Mouse (Mus musculus): ENCODE measurements around the gene Cxcr5.

GRCm38 (mm10) chr9:44594901-44595536, 33.3 kb upstream of the Cxcr5 start:
- TF ChIP-seq CTCF (IDR thresholded peaks at IDR 0.05) (no peak), EP300 (IDR thresholded peaks at IDR 0.05) (no peak)

Data from lung, postnatal 0 days (tissue).